Mouse (Mus musculus): ENCODE results near the gene Gpld1. TPM values are rescaled to one million over a fixed set of nuclear protein-coding genes. Genes with fewer than 3 reads are reported as not detected.

The Gpld1 gene
- polyA plus RNA-seq, 1 experiment, result 0.04 TPM

DNA sequence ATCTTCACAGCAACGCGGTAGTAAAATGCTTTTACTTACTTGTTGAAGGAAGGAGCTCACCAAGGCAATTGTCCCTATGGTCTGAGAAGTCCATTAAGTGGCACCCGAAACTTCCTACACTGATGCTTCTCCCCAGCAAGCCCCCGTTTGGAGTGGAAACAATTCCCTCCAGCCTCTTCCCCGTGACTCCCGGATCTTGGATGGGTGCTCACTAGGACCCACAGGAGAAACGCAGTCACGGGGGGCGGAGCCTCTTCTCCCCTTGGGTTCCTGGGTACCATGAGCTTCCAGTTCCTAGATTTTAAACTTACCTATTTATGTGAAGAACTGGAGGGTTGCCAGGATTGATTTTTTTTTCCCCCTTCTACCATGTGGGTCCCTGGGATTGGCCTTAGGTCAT is 3.5 kb upstream of the Gpld1 start:
- Histone ChIP-seq H3K79me2 (ENCODE audit: control insufficient read depth, insufficient read depth) (no peaks in the 10 kb centered on the region), H3K4me3 (no peak overlapping the region), H3ac (ENCODE audit: control insufficient read depth, insufficient read length) (no peak overlapping the region), H3K36me3 (ENCODE audit: control insufficient read depth, insufficient read depth) (no peaks in the 10 kb centered on the region), H3K4me2 (ENCODE audit: low read depth) (no peak overlapping the region), H3K27me3 (ENCODE audit: control insufficient read depth, insufficient read depth, insufficient read length) (no peaks in the 10 kb centered on the region)
- TF ChIP-seq REST (IDR thresholded peaks at IDR 0.05; ENCODE audit: insufficient read depth, insufficient read length) (no peak), SRF (IDR thresholded peaks at IDR 0.05; ENCODE audit: control insufficient read depth, insufficient read length, low read depth) (no peak), MAX (IDR thresholded peaks at IDR 0.05; ENCODE audit: low read depth) (no peak), TCF3 (IDR thresholded peaks at IDR 0.05; ENCODE audit: insufficient read length, low read depth) (no peak), POLR2AphosphoS2 (IDR thresholded peaks at IDR 0.05; ENCODE audit: insufficient read length, low read depth) (no peak), MYOD1 (IDR thresholded peaks at IDR 0.05; ENCODE audit: control insufficient read depth in 1 of 3, insufficient read length in 2 of 3, low read depth in 2 of 3) (no peak), CEBPB (IDR thresholded peaks at IDR 0.05; ENCODE audit: insufficient read depth, poor library complexity, severe bottlenecking) (no peak), USF1 (IDR thresholded peaks at IDR 0.05; ENCODE audit: low read depth) (no peak)

GRCm38 (mm10) chr13:24943303-24943702 is 351 bp downstream of the Gpld1 start:
- Histone ChIP-seq H3ac (ENCODE audit: control insufficient read depth, insufficient read length) (no peak overlapping the region), H3K4me2 (ENCODE audit: low read depth) (no peak overlapping the region), H3K79me2 (ENCODE audit: control insufficient read depth, insufficient read depth) (no peaks in the 10 kb centered on the region), H3K36me3 (ENCODE audit: control insufficient read depth, insufficient read depth) (no peaks in the 10 kb centered on the region), H3K27me3 (ENCODE audit: control insufficient read depth, insufficient read depth, insufficient read length) (no peaks in the 10 kb centered on the region), H3K4me3 (no peak overlapping the region)
- no peak for TF ChIP-seq MYOG (IDR thresholded peaks at IDR 0.05; ENCODE audit: control insufficient read depth in 1 of 3, insufficient read depth in 1 of 3, insufficient read length in 2 of 3, low read depth in 2 of 3)
- no peak for TF ChIP-seq REST (IDR thresholded peaks at IDR 0.05; ENCODE audit: insufficient read depth, insufficient read length)
- TF ChIP-seq MYOD1 (IDR thresholded peaks at IDR 0.05; ENCODE audit: control insufficient read depth in 1 of 3, insufficient read length in 2 of 3, low read depth in 2 of 3), result no peak
- TF ChIP-seq SRF (IDR thresholded peaks at IDR 0.05; ENCODE audit: control insufficient read depth, insufficient read length, low read depth), result no peak
- no peak for TF ChIP-seq TCF12 (IDR thresholded peaks at IDR 0.05; ENCODE audit: insufficient read depth, poor library complexity, severe bottlenecking)
- TF ChIP-seq MAX (IDR thresholded peaks at IDR 0.05; ENCODE audit: low read depth), result no peak
- TF ChIP-seq USF1 (IDR thresholded peaks at IDR 0.05; ENCODE audit: low read depth), result no peak
- TF ChIP-seq E2F4 (IDR thresholded peaks at IDR 0.05; ENCODE audit: insufficient read depth), result no peak
- no peak for TF ChIP-seq TCF3 (IDR thresholded peaks at IDR 0.05; ENCODE audit: insufficient read length, low read depth)
- TF ChIP-seq CEBPB (IDR thresholded peaks at IDR 0.05; ENCODE audit: insufficient read depth, poor library complexity, severe bottlenecking), result no peak
- no peak for TF ChIP-seq POLR2AphosphoS2 (IDR thresholded peaks at IDR 0.05; ENCODE audit: insufficient read length, low read depth)
- no peak for TF ChIP-seq POLR2A (IDR thresholded peaks at IDR 0.05; ENCODE audit: insufficient read length, low read depth)

- Histone ChIP-seq H3K27me3 (ENCODE audit: control insufficient read depth, insufficient read depth, insufficient read length) (no peaks in the 10 kb centered on the region), H3K79me2 (ENCODE audit: control insufficient read depth, insufficient read depth) (no peaks in the 10 kb centered on the region), H3K4me3 (no peak overlapping the region), H3K4me2 (ENCODE audit: low read depth) (no peak overlapping the region), H3ac (ENCODE audit: control insufficient read depth, insufficient read length) (no peak overlapping the region), H3K36me3 (ENCODE audit: control insufficient read depth, insufficient read depth) (no peaks in the 10 kb centered on the region)
- TF ChIP-seq MAX (IDR thresholded peaks at IDR 0.05; ENCODE audit: low read depth), result no peak
- TF ChIP-seq TCF12 (IDR thresholded peaks at IDR 0.05; ENCODE audit: insufficient read depth, poor library complexity, severe bottlenecking), result no peak
- no peak for TF ChIP-seq POLR2A (IDR thresholded peaks at IDR 0.05; ENCODE audit: insufficient read length, low read depth)
- no peak for TF ChIP-seq MYOD1 (IDR thresholded peaks at IDR 0.05; ENCODE audit: control insufficient read depth in 1 of 3, insufficient read length in 2 of 3, low read depth in 2 of 3)
- TF ChIP-seq TCF3 (IDR thresholded peaks at IDR 0.05; ENCODE audit: insufficient read length, low read depth), result no peak
- no peak for TF ChIP-seq CEBPB (IDR thresholded peaks at IDR 0.05; ENCODE audit: insufficient read depth, poor library complexity, severe bottlenecking)
- TF ChIP-seq SRF (IDR thresholded peaks at IDR 0.05; ENCODE audit: control insufficient read depth, insufficient read length, low read depth), result no peak
- no peak for TF ChIP-seq USF1 (IDR thresholded peaks at IDR 0.05; ENCODE audit: low read depth)
- TF ChIP-seq POLR2AphosphoS2 (IDR thresholded peaks at IDR 0.05; ENCODE audit: insufficient read length, low read depth), result no peak
- TF ChIP-seq MYOG (IDR thresholded peaks at IDR 0.05; ENCODE audit: control insufficient read depth in 1 of 3, insufficient read depth in 1 of 3, insufficient read length in 2 of 3, low read depth in 2 of 3), result no peak
- TF ChIP-seq E2F4 (IDR thresholded peaks at IDR 0.05; ENCODE audit: insufficient read depth), result no peak
- TF ChIP-seq REST (IDR thresholded peaks at IDR 0.05; ENCODE audit: insufficient read depth, insufficient read length), result no peak
These were observed 2.6 kb downstream of the Gpld1 start for GRCm38 (mm10) chr13:24945567-24945966.

DNA sequence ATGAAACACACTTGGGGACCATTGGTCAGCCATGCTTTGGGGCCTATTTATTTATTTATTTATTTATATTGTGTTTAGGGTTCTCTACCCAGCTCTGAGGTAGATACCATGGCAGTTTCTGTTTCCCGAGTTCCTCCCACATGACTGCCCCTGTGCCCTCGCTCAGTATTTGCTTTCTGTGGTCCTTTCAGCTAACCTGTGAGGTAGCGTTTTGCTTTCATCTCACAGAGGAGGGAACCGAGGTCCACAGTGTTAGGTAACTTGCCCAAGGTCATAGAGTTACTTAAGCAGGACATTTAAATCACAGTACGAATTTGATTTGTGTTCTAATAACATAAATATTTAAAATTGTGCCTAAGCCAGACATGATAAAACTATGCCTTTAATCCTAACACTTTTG is 4.2 kb downstream of the Gpld1 start:
- TF ChIP-seq POLR2AphosphoS2 (IDR thresholded peaks at IDR 0.05; ENCODE audit: insufficient read length, low read depth) (no peak), TCF3 (IDR thresholded peaks at IDR 0.05; ENCODE audit: insufficient read length, low read depth) (no peak), CEBPB (IDR thresholded peaks at IDR 0.05; ENCODE audit: insufficient read depth, poor library complexity, severe bottlenecking) (no peak), POLR2A (IDR thresholded peaks at IDR 0.05; ENCODE audit: insufficient read length, low read depth) (no peak), REST (IDR thresholded peaks at IDR 0.05; ENCODE audit: insufficient read depth, insufficient read length) (no peak), MAX (IDR thresholded peaks at IDR 0.05; ENCODE audit: low read depth) (no peak), SRF (IDR thresholded peaks at IDR 0.05; ENCODE audit: control insufficient read depth, insufficient read length, low read depth) (no peak), TCF12 (IDR thresholded peaks at IDR 0.05; ENCODE audit: insufficient read depth, poor library complexity, severe bottlenecking) (no peak), MYOG (IDR thresholded peaks at IDR 0.05; ENCODE audit: control insufficient read depth in 1 of 3, insufficient read depth in 1 of 3, insufficient read length in 2 of 3, low read depth in 2 of 3) (no peak), E2F4 (IDR thresholded peaks at IDR 0.05; ENCODE audit: insufficient read depth) (no peak), USF1 (IDR thresholded peaks at IDR 0.05; ENCODE audit: low read depth) (no peak), MYOD1 (IDR thresholded peaks at IDR 0.05; ENCODE audit: control insufficient read depth in 1 of 3, insufficient read length in 2 of 3, low read depth in 2 of 3) (no peak)
- no peak overlapping the region for H3K4me2 ChIP-seq (ENCODE audit: low read depth)
- no peaks in the 10 kb centered on the region for H3K79me2 ChIP-seq (ENCODE audit: control insufficient read depth, insufficient read depth)
- no peaks in the 10 kb centered on the region for H3K27me3 ChIP-seq (ENCODE audit: control insufficient read depth, insufficient read depth, insufficient read length)
- no peak overlapping the region for H3ac ChIP-seq (ENCODE audit: control insufficient read depth, insufficient read length)
- no peak overlapping the region for H3K4me3 ChIP-seq
- no peaks in the 10 kb centered on the region for H3K36me3 ChIP-seq (ENCODE audit: control insufficient read depth, insufficient read depth)
